ENCODE assay signal across 17 mouse cellular contexts in genomic region chr9:58556627-58557026, GRCm38 (mm10). TPM values are rescaled to one million over a fixed set of nuclear protein-coding genes. Genes with fewer than 3 reads are reported as not detected.
DNase-seq lines count a peak whose midpoint lies in the region; ATAC-seq and TF ChIP-seq lines count a peak whose summit lies in the region.
"Had no signal": no experiment of that assay in that cellular context is flagged by ENCODE, and none has a peak within 500 bp of the region (broad histone marks: within the 10 kb centered on the region; RNA-seq: fewer than 3 reads in every experiment).

No protein-coding gene starts in this region.

- no peak for DNase-seq in heart, postnatal 0 days (ENCODE audit: low spot score)
- no peak for DNase-seq in heart, embryonic 10.5 days (ENCODE audit: low spot score)
- DNase-seq in lung, postnatal 4 days, result no peak
- no peak for DNase-seq in spleen, adult 12 weeks (ENCODE audit: low spot score)
- DNase-seq: adrenal gland, postnatal 14 days; heart, adult 18-20 months; heart, postnatal 4 days; kidney, adult 18-20 months; kidney, postnatal 10 days had no signal

- no peak overlapping the region for H3K4me3 ChIP-seq in forebrain, embryonic 15.5 days
- H3K4me3 ChIP-seq in forebrain, embryonic 16.5 days (replicated peaks; ENCODE audit: low read length), result no peak overlapping the region
- H3K4me3 ChIP-seq in heart, postnatal 0 days (ENCODE audit: low read depth, low read length), result no peak overlapping the region
- no peak overlapping the region for H3K4me3 ChIP-seq in heart, embryonic 10.5 days
- H3K4me3 ChIP-seq in lung, embryonic 15.5 days, result no peak overlapping the region
- H3K4me3 ChIP-seq in ES-Bruce4 (ENCODE audit: low read depth, low read length), result no peak overlapping the region
- H3K4me3 ChIP-seq: embryonic facial prominence, embryonic 12.5 days; erythroblast, embryonic 14.5 days had no signal

- WGBS in forebrain, embryonic 15.5 days, result 37% methylated on average over 7 of the region's 7 CpGs
- 40% methylated on average over 7 of the region's 7 CpGs for WGBS in forebrain, embryonic 16.5 days
- 41% methylated on average over 7 of the region's 7 CpGs for whole genome bisulfite sequencing in heart, postnatal 0 days
- WGBS in heart, embryonic 10.5 days, result 44% methylated on average over 7 of the region's 7 CpGs
- WGBS in lung, embryonic 15.5 days, result 56% methylated on average over 7 of the region's 7 CpGs

- TF ChIP-seq CTCF in heart, postnatal 0 days (IDR thresholded peaks at IDR 0.05; ENCODE audit: low read depth), result no peak
- TF ChIP-seq CTCF in ES-Bruce4 (IDR thresholded peaks at IDR 0.05; ENCODE audit: low read depth, low read length), result no peak

- H3K4me1 ChIP-seq in forebrain, embryonic 15.5 days, result peaks cover 31% of the 10 kb centered on the region
- peaks cover 27% of the 10 kb centered on the region for H3K4me1 ChIP-seq in forebrain, embryonic 16.5 days (replicated peaks; ENCODE audit: control insufficient read depth, insufficient read depth, low read length)
- H3K4me1 ChIP-seq in heart, postnatal 0 days (ENCODE audit: control insufficient read depth, insufficient read depth), result peaks cover 16% of the 10 kb centered on the region
- peaks cover 37% of the 10 kb centered on the region for H3K4me1 ChIP-seq in heart, embryonic 10.5 days
- peaks cover 37% of the 10 kb centered on the region for H3K4me1 ChIP-seq in lung, embryonic 15.5 days
- H3K4me1 ChIP-seq in ES-Bruce4 (ENCODE audit: control insufficient read depth, insufficient read depth, low read length), result peaks cover 5% of the 10 kb centered on the region

- no peaks in the 10 kb centered on the region for H3K9me3 ChIP-seq in forebrain, embryonic 15.5 days
- H3K9me3 ChIP-seq in forebrain, embryonic 16.5 days (ENCODE audit: control insufficient read depth, low read length), result no peaks in the 10 kb centered on the region
- no peaks in the 10 kb centered on the region for H3K9me3 ChIP-seq in heart, postnatal 0 days (replicated peaks; ENCODE audit: control insufficient read depth, low read length)
- H3K9me3 ChIP-seq in heart, embryonic 10.5 days, result no peaks in the 10 kb centered on the region
- H3K9me3 ChIP-seq in lung, embryonic 15.5 days, result no peaks in the 10 kb centered on the region
- H3K9me3 ChIP-seq in ES-Bruce4 (replicated peaks; ENCODE audit: control insufficient read depth, insufficient read depth, low read length, poor library complexity, severe bottlenecking), result no peaks in the 10 kb centered on the region
- H3K9me3 ChIP-seq: embryonic facial prominence, embryonic 12.5 days; G1E had no signal

- TF ChIP-seq POLR2A in ES-Bruce4 (IDR thresholded peaks at IDR 0.05; ENCODE audit: insufficient read depth, low read length), result no peak

- no peaks in the 10 kb centered on the region for H3K36me3 ChIP-seq in forebrain, embryonic 15.5 days
- no peaks in the 10 kb centered on the region for H3K36me3 ChIP-seq in forebrain, embryonic 16.5 days (ENCODE audit: control insufficient read depth, insufficient read depth)
- H3K36me3 ChIP-seq in heart, postnatal 0 days (replicated peaks; ENCODE audit: control insufficient read depth, insufficient read depth, low read length), result no peaks in the 10 kb centered on the region
- no peaks in the 10 kb centered on the region for H3K36me3 ChIP-seq in heart, embryonic 10.5 days
- no peaks in the 10 kb centered on the region for H3K36me3 ChIP-seq in lung, embryonic 15.5 days
- no peaks in the 10 kb centered on the region for H3K36me3 ChIP-seq in ES-Bruce4 (ENCODE audit: control insufficient read depth, insufficient read depth, low read length, poor library complexity, severe bottlenecking)
- H3K36me3 ChIP-seq: embryonic facial prominence, embryonic 12.5 days; G1E had no signal

- H3K9ac ChIP-seq in forebrain, embryonic 15.5 days (replicated peaks), result no peak overlapping the region
- no peak overlapping the region for H3K9ac ChIP-seq in forebrain, embryonic 16.5 days (replicated peaks; ENCODE audit: low read depth, low read length)
- H3K9ac ChIP-seq in heart, postnatal 0 days (replicated peaks; ENCODE audit: low read depth, low read length), result no peak overlapping the region
- no peak overlapping the region for H3K9ac ChIP-seq in lung, embryonic 15.5 days
- no peak overlapping the region for H3K9ac ChIP-seq in ES-Bruce4 (ENCODE audit: low read depth, poor library complexity, severe bottlenecking)
- H3K9ac ChIP-seq: embryonic facial prominence, embryonic 12.5 days had no signal

- no peak for TF ChIP-seq EP300 in heart, postnatal 0 days (IDR thresholded peaks at IDR 0.05; ENCODE audit: low read depth)
- TF ChIP-seq EP300 in ES-Bruce4 (IDR thresholded peaks at IDR 0.05; ENCODE audit: insufficient read depth, low read depth, low read length), result no peak

- H3K27ac ChIP-seq in forebrain, embryonic 15.5 days (replicated peaks), result peak overlapping the region; percentile 96; the same call in 1 of the 2 replicates
- H3K27ac ChIP-seq in forebrain, embryonic 16.5 days (ENCODE audit: low read length), result no peak overlapping the region
- H3K27ac ChIP-seq in heart, postnatal 0 days (ENCODE audit: low read depth), result peak overlapping the region; percentile 6; the same call in 1 of the 2 replicates
- H3K27ac ChIP-seq in heart, embryonic 10.5 days, result no peak overlapping the region
- peak overlapping the region; percentile 95; the same call in 1 of the 2 replicates for H3K27ac ChIP-seq in lung, embryonic 15.5 days
- 0 out of 2 replicates have a peak overlapping the region, but pooled peaks have one; percentile 9 for H3K27ac ChIP-seq in ES-Bruce4 (ENCODE audit: insufficient read depth, low read length)

- no peak for ATAC-seq in forebrain, embryonic 15.5 days (replicated peaks)
- no peak for ATAC-seq in forebrain, embryonic 16.5 days
- ATAC-seq in heart, postnatal 0 days (ENCODE audit: insufficient read depth, low read depth), result no peak
- no peak for ATAC-seq in lung, embryonic 15.5 days (ENCODE audit: borderline replicate concordance, extremely low read depth, low FRiP score, low TSS enrichment)

- no peak overlapping the region for H3K4me2 ChIP-seq in forebrain, embryonic 15.5 days (replicated peaks)
- no peak overlapping the region for H3K4me2 ChIP-seq in forebrain, embryonic 16.5 days (ENCODE audit: low read length)
- no peak overlapping the region for H3K4me2 ChIP-seq in heart, postnatal 0 days (ENCODE audit: low read depth, low read length)
- no peak overlapping the region; the same call in 1 of the 2 replicates for H3K4me2 ChIP-seq in lung, embryonic 15.5 days
- H3K4me2 ChIP-seq: embryonic facial prominence, embryonic 12.5 days had no signal

- no peaks in the 10 kb centered on the region for H3K27me3 ChIP-seq in forebrain, embryonic 15.5 days
- H3K27me3 ChIP-seq in forebrain, embryonic 16.5 days (replicated peaks; ENCODE audit: control insufficient read depth, insufficient read depth, low read length), result no peaks in the 10 kb centered on the region
- H3K27me3 ChIP-seq in heart, postnatal 0 days (ENCODE audit: control insufficient read depth, insufficient read depth, low read length), result no peaks in the 10 kb centered on the region
- no peaks in the 10 kb centered on the region for H3K27me3 ChIP-seq in heart, embryonic 10.5 days (ENCODE audit: insufficient read depth, poor library complexity, severe bottlenecking)
- no peaks in the 10 kb centered on the region for H3K27me3 ChIP-seq in lung, embryonic 15.5 days
- H3K27me3 ChIP-seq in ES-Bruce4 (ENCODE audit: control insufficient read depth, insufficient read depth, low read length, poor library complexity, severe bottlenecking), result no peaks in the 10 kb centered on the region
- H3K27me3 ChIP-seq: embryonic facial prominence, embryonic 12.5 days had no signal

RNA-seq across cellular contexts. Expression of gene Cd276, which starts 1.4 kb away (rescaled TPM):
- 30.9 and 31.0 TPM in 2 replicates for polyA plus RNA-seq in forebrain, embryonic 15.5 days (2015; fragmentation: Nextera tagmentation; extraction: Ambion mirVana)
- polyA plus RNA-seq in forebrain, embryonic 16.5 days (2015; fragmentation: Nextera tagmentation; extraction: Ambion mirVana), result 33.4 and 36.0 TPM in 2 replicates
- 14.2 and 27.6 TPM in 2 replicates for total RNA-seq in heart, postnatal 0 days (2014; rRNA removed; ENCODE audit: low replicate concordance)
- 13.1 and 14.5 TPM in 2 replicates for polyA plus RNA-seq in heart, postnatal 0 days (2015; fragmentation: Nextera tagmentation; extraction: Ambion mirVana)
- 33.1 and 38.8 TPM in 2 replicates for polyA plus RNA-seq in heart, embryonic 10.5 days (2016; fragmentation: Nextera tagmentation; extraction: Ambion mirVana)
- polyA plus RNA-seq in lung, embryonic 15.5 days (2015; fragmentation: Nextera tagmentation; extraction: Ambion mirVana), result 40.0 TPM in 2 replicates
- polyA plus RNA-seq in ES-Bruce4 (2011; ENCODE audit: insufficient read depth, insufficient read length, low read depth, missing spikeins), result 51.1 and 56.9 TPM in 2 replicates
- total RNA-seq: megakaryocyte-erythroid progenitor cell, adult 5-6 weeks had no signal
- polyA plus RNA-seq: erythroblast, embryonic 14.5 days had no signal

RNA-seq across cellular contexts. Expression of gene Nptn, which starts 25.4 kb away (rescaled TPM):
- polyA plus RNA-seq in forebrain, embryonic 15.5 days (2015; fragmentation: Nextera tagmentation; extraction: Ambion mirVana), result 127 and 145 TPM in 2 replicates
- polyA plus RNA-seq in forebrain, embryonic 16.5 days (2015; fragmentation: Nextera tagmentation; extraction: Ambion mirVana), result 158 and 175 TPM in 2 replicates
- total RNA-seq in heart, postnatal 0 days (2014; rRNA removed; ENCODE audit: low replicate concordance), result 234 and 402 TPM in 2 replicates
- 96.5 and 101 TPM in 2 replicates for polyA plus RNA-seq in heart, postnatal 0 days (2015; fragmentation: Nextera tagmentation; extraction: Ambion mirVana)
- polyA plus RNA-seq in heart, embryonic 10.5 days (2016; fragmentation: Nextera tagmentation; extraction: Ambion mirVana), result 88.3 and 103 TPM in 2 replicates
- 126 and 134 TPM in 2 replicates for polyA plus RNA-seq in lung, embryonic 15.5 days (2015; fragmentation: Nextera tagmentation; extraction: Ambion mirVana)
- polyA plus RNA-seq in ES-Bruce4 (2011; ENCODE audit: insufficient read depth, insufficient read length, low read depth, missing spikeins), result 91.4 and 93.4 TPM in 2 replicates

Comparison
In these comparisons a context has a peak if more than half of its experiments do, and no peak if none do; other contexts are left out.
1. H3K27ac ChIP-seq: peak in forebrain, embryonic 15.5 days (single experiment), heart, postnatal 0 days (single experiment), lung, embryonic 15.5 days (single experiment) and ES-Bruce4 (single experiment); none in forebrain, embryonic 16.5 days (single experiment) and heart, embryonic 10.5 days (single experiment).